Mouse (Mus musculus) ES-E14 (cell line): ENCODE results near the gene Zfp455. TPM values are rescaled to one million over a fixed set of nuclear protein-coding genes. Genes with fewer than 3 reads are reported as not detected.
"Not testable (repeated sequence)": the region's sequence is repeated elsewhere in the genome, so short reads cannot be mapped to it uniquely, and the experiment has no call there.

Experiments
- DNase-seq: peaks from one replicate; pipeline ENCODE4 v3.0.0-alpha.2; 2013; ENCODE audit warnings: low read depth, low spot score
- H3K27ac ChIP-seq: 2 replicates; pipeline ENCODE4 v1.5.1; 2012; ENCODE audit warnings: low read depth, mild to moderate bottlenecking, low read length, moderate library complexity, mixed read lengths; ENCODE audit not compliant: poor library complexity, insufficient read depth, severe bottlenecking
- H3K36me3 ChIP-seq: 2 replicates; pipeline ENCODE4 v1.6.1; 2012; ENCODE audit warnings: mild to moderate bottlenecking, low read length, moderate library complexity, mixed read lengths; ENCODE audit not compliant: control insufficient read depth, poor library complexity, insufficient read depth, severe bottlenecking
- H3K4me1 ChIP-seq, 2 experiments: fragments of 150-350 bp in 1 of 2; sonication (generic) in 1 of 2; 2 replicates each; pipeline ENCODE4 v1.6.1; 2012; ENCODE audit warnings: low read length in 2 of 2, mild to moderate bottlenecking in 1 of 2, mixed read lengths in 1 of 2; ENCODE audit not compliant: control insufficient read depth in 2 of 2, insufficient read depth in 2 of 2, poor library complexity in 1 of 2
- H3K4me3 ChIP-seq, 2 experiments: fragments of 150-350 bp in 1 of 2; sonication (generic) in 1 of 2; 2 replicates each; pipeline ENCODE4 v1.5.1; 2012; ENCODE audit warnings: low read length in 2 of 2, low read depth in 1 of 2, mild to moderate bottlenecking in 1 of 2, mixed read lengths in 1 of 2; ENCODE audit not compliant: insufficient read depth in 1 of 2, poor library complexity in 1 of 2, severe bottlenecking in 1 of 2
- H3K9ac ChIP-seq: 2 replicates; pipeline ENCODE4 v1.6.1; 2012; ENCODE audit warnings: low read depth, mild to moderate bottlenecking, low read length, mixed read lengths; ENCODE audit not compliant: poor library complexity, insufficient read depth, severe bottlenecking
- H3K9me3 ChIP-seq: fragments of 150-350 bp; sonication (generic); 2 replicates; pipeline ENCODE4 v1.6.1; 2012; ENCODE audit warnings: low read depth, mild to moderate bottlenecking, low read length; ENCODE audit not compliant: control insufficient read depth, insufficient read depth
- CHD2 ChIP-seq: IDR thresholded peaks from 2 replicates; pipeline ENCODE4 v1.6.1; 2014; ENCODE audit warnings: mild to moderate bottlenecking, low read depth, low read length, inconsistent platforms
- HCFC1 ChIP-seq: IDR thresholded peaks from 2 replicates; pipeline ENCODE4 v1.6.1; 2012; ENCODE audit warnings: low read length, inconsistent platforms, borderline replicate concordance; ENCODE audit not compliant: insufficient read depth
- MAFK ChIP-seq: IDR thresholded peaks from 2 replicates; pipeline ENCODE4 v1.6.1; 2014; ENCODE audit warnings: mild to moderate bottlenecking, low read depth, low read length, inconsistent platforms; ENCODE audit not compliant: insufficient read depth
- ZC3H11A ChIP-seq: IDR thresholded peaks from 2 replicates; pipeline ENCODE4 v1.6.1; 2012; ENCODE audit warnings: low read depth, mild to moderate bottlenecking, inconsistent platforms, low read length, borderline replicate concordance
- ZNF384 ChIP-seq: IDR thresholded peaks from 2 replicates; pipeline ENCODE4 v1.6.1; 2012; ENCODE audit warnings: low read depth, low read length, inconsistent platforms
- in situ Hi-C, 2 experiments: fragments of 600-800 bp; cut with MboI; formaldehyde crosslinking; loops; one replicate each; pipeline ENCODE4 v1.15.1; 2025; ENCODE audit warnings: low sequenced_read_pairs in 2 of 2, inconsistent platforms in 1 of 2; ENCODE audit not compliant: unreplicated experiment in 2 of 2
- total RNA-seq: library from RNA; depleted of rRNA; stranded (reverse); fragments of 300-350 nt; gene quantifications from 2 replicates; pipeline ENCODE4 v1.2.3, GENCODE M21; 2012; rRNA removed

Gene Zfp455
- 0.45 and 0.58 TPM in 2 replicates for total RNA-seq

DNA sequence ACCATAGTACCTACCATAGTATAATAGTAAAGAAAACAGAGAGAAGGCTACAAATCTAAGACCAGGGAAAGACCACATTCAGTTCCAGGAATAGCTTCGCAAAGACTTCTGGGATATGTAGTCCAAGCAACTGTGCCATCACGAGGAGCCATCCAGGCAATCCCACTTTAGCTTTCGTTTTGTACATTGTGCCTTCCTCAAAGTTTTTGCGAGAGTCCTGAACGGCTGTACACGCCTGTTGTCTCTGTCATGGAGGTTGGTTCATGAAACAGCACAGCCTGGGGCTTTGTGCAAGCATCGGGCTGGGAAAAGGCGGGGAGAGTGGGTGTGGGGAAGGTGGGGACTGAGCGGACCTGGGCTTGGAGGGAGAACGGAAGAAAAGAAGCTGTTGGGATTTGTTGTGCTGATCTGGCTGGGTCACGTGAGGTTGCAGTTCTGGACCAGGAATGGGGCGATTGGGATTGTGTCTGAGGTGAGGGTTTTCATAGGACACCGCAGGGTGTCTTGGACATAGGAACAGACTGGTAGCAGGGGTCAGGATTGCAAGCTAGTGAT, at the start of gene Zfp455:
Gene Zfp455, plus strand, starts transcription at position 167 of the 555 bp plus-strand sequence.
- peak; percentile 60 for DNase-seq
- Histone ChIP-seq H3K9ac (peak within 1 kb of the TSS; percentile 88), H3K4me1 (peaks cover 1 to 2% of the 10 kb centered on the region in 2 experiments; a peak in 1 of 4 replicates), H3K27ac (no peak within 1 kb of the TSS), H3K36me3 (no peaks in the 10 kb centered on the region), H3K9me3 (no peaks in the 10 kb centered on the region), H3K4me3 (peak within 1 kb of the TSS; percentile 81 to 93)
- TF ChIP-seq MAFK = no peak
- peak; percentile 87 for TF ChIP-seq CHD2
- peak; percentile 87 for TF ChIP-seq HCFC1
- in situ Hi-C loops = no loop called here

DNA sequence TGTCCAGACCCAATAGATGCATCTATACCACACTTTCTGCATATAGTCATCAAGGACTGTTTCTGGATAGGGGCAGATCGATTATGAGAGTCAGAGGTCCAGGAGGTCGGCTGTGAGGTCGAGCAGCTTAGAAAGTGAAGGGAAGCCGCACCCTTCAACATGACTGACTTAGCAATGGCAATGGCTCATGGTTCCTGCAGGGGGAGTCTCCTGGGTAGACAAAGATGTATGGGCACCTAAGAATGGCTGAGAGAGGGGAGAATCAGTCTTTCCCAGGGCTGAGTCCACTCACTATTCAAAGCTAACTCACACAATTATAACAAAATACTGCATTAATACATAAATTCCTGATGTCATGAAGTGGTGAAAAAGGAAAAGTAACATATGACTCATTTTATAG, 28.2 kb upstream of the Zfp455 start:
- H3K9me3 ChIP-seq, H3K36me3 ChIP-seq, H3K4me3 ChIP-seq, DNase-seq, H3K4me1 ChIP-seq, H3K27ac ChIP-seq, H3K9ac ChIP-seq: not testable (repeated sequence)
- in situ Hi-C loops = loop anchor here (10.0 to 25.0 kb wide), 2 partner anchors 209 to 221 kb away; partner anchors contain the start of genes Gm28041 (in 2 of the 2), Zfp456 (in 2 of the 2) and Zfp429 (in 1 of the 2)

DNA sequence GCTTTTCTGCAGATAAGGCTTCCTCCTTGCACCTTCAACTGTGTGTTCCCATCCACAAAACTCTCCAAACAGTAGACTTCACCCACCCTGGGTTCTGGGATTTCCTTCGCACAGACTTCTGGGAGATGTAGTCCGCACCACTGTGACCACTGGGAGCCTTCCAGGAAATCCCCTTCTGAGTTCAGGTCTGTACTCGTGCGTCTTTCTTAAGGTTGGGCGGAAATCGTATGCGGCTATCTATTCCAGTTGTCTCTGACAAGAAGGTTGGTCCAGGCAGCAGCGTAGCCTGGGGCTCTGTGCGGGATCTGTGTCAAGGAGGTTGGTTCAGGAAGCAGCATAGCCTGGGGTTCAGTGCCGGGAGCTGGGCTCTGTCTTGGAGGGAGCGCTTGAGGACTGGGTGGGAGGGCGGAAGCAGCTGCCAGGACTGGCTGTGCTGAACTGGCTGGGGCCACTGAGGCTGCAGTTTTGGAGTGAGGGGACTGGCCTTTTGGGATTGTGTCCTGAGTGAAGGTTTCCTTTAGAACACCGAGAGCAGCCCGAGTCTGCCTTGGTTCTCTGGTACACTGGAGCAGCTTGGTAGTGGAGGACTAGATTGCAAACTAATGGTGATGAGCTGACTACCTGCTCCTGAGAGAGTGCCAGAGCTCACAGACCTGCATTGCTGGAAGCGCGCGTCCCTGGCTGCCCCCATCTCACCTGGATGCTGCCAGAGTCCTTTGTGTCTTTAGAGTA, 21.1 kb upstream of the Zfp455 start, which contains the start of gene Rsl1:
Gene Rsl1, plus strand, starts transcription at position 192 of the 732 bp plus-strand sequence.
- Histone ChIP-seq H3K4me3 (peak within 1 kb of the TSS; percentile 82 to 84), H3K9ac (peak within 1 kb of the TSS; percentile 75), H3K27ac (0 out of 2 replicates have a peak within 1 kb of the TSS, but pooled peaks have one; percentile 47)
- TF ChIP-seq HCFC1 = peak; percentile 86
- not testable (repeated sequence) for H3K4me1 ChIP-seq, H3K9me3 ChIP-seq, H3K36me3 ChIP-seq
- peak; percentile 60 for DNase-seq
- in situ Hi-C loops = loop anchor here in 1 of 2 experiments (25.0 kb wide), 1 partner anchor 214 kb away; the partner anchor contains the start of genes Gm28041, Zfp429 and Zfp456

DNA sequence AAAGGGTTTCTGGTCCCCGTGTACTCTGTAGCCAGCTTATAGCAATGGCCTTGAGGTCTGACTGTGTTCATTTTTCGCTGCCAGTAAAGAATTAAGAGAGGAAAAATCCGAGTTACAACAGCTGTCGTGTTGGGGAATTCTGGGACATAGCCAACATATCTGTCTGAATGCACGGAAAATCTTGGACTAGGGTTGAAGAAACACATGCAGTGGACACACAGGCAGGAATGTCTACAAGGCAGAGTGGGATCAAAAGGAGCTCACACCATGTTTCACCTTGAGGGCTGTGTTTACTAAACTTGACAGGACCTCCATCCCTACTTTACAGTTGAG, 20.6 kb upstream of the Zfp455 start:
- no peak for DNase-seq
- Histone ChIP-seq H3K36me3 (no peaks in the 10 kb centered on the region), H3K4me1 (no peaks in the 10 kb centered on the region), H3K9me3 (no peaks in the 10 kb centered on the region), H3K4me3 (peak overlapping the region in 1 of 2 experiments; percentile 56; a peak in 2 of 4 replicates), H3K27ac (no peak overlapping the region), H3K9ac (no peak overlapping the region)
- in situ Hi-C loops = loop anchor here in 1 of 2 experiments (25.0 kb wide), 1 partner anchor 214 kb away; the partner anchor contains the start of genes Gm28041, Zfp429 and Zfp456
- no peak for TF ChIP-seq ZC3H11A
- no peak for TF ChIP-seq CHD2
- no peak for TF ChIP-seq HCFC1
- no peak for TF ChIP-seq MAFK
- TF ChIP-seq ZNF384 = no peak

GRCm38 (mm10) chr13:67201656-67202055, 7.3 kb downstream of the Zfp455 start:
- no peak overlapping the region for H3K27ac ChIP-seq
- H3K9me3 ChIP-seq = no peaks in the 10 kb centered on the region
- in situ Hi-C loops = no loop called here
- no peaks in the 10 kb centered on the region for H3K36me3 ChIP-seq
- no peak for DNase-seq
- TF ChIP-seq HCFC1 = no peak
- no peak for TF ChIP-seq MAFK
- TF ChIP-seq ZC3H11A = no peak
- TF ChIP-seq ZNF384 = no peak
- TF ChIP-seq CHD2 = no peak
- no peak overlapping the region for H3K9ac ChIP-seq
- H3K4me3 ChIP-seq = no peak overlapping the region
- no peaks in the 10 kb centered on the region for H3K4me1 ChIP-seq
